Mouse (Mus musculus): ENCODE measurements around the gene Tmem151b.

The Tmem151b gene

DNA sequence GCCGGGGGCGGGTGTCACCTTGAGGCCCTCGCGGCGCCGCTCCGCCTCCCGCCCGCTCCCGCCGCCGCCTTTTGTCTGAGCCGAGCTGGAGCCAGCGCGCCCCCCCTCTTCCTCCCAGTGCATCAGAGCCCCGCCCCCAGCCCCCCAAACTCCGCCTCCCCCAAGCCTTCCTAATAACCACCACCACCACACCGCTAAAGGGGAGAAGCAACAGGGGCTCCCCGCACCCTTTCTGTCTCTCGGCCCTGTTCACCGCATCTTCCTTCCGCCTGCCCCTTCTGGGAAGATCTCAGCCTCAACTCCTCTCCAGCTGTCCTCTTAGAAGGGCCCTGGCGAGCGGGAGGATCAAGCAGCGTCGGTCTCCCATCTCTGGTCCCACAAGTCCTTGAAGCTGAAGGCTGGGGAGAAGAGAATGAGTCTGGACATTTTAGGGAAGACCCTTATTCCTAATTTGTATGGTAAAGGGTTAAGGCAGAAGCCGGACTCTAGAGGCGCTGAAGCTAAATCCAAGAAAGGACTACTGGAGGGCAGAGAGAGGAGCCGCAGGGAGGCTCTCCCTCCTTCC, at the start of gene Tmem151b:
Tmem151b (minus strand) TSS at position 61 of the 565 bp plus-strand sequence.
- DNase-seq = no peak

DNA sequence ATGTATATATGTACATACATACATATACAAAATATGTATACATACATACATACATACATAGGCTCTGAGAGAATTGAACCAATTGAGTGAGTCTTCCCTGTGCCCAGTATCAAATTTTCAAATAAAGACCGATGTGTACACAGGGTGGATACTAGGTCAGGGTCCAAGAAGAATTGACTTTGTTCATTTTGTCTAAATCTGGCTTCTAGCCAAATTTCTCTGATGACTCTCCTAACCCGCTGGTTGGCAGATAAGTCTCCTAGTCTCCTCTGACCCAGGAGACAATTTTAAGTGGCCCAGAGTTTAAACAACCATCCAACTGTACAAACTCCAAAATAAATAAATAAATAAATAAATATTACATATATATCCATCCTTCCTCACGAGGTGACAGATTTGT, 49.4 kb upstream of the Tmem151b start:
- DNase-seq = no peak

DNA sequence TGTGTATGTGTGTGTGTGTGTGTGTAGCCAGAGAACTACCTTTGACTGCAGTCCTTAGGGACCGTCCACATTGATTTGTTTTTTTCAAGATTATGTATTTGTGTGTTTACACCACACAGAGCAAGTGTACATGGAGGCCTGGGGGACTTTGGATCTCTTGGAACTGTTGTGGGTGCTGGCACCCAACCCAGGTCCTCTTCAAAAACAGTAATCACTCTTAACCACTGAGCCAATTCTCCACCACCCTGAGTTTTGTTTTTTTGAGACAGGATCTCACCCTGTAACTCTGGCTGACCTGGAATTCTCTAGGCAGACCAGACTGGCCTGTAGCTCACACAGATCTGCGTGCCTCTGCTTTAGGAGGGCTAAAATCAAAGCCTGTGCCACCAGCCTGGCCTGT, 48.9 kb upstream of the Tmem151b start:
- no peak for DNase-seq

DNA sequence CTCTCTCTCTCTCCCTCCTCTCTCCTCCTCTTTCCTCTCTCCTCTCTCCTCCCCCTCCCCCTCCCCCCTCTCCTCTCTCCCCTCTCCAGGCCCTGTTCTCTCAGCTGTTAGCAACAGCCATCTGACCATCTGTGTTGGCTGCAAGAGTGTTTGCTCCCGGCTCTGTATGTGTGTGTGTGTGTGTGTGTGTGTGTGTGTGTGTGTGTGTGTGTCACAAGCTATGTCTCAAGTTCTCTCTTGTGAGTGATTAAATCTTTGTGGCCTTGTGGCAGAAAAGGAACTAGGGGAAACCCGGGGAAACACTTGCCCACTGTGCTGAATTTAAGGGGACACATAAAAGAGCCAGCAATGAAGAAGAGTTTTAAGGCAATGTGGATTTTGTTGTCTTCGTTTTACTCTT, 48.3 kb upstream of the Tmem151b start:
- DNase-seq = peak; percentile 69

DNA sequence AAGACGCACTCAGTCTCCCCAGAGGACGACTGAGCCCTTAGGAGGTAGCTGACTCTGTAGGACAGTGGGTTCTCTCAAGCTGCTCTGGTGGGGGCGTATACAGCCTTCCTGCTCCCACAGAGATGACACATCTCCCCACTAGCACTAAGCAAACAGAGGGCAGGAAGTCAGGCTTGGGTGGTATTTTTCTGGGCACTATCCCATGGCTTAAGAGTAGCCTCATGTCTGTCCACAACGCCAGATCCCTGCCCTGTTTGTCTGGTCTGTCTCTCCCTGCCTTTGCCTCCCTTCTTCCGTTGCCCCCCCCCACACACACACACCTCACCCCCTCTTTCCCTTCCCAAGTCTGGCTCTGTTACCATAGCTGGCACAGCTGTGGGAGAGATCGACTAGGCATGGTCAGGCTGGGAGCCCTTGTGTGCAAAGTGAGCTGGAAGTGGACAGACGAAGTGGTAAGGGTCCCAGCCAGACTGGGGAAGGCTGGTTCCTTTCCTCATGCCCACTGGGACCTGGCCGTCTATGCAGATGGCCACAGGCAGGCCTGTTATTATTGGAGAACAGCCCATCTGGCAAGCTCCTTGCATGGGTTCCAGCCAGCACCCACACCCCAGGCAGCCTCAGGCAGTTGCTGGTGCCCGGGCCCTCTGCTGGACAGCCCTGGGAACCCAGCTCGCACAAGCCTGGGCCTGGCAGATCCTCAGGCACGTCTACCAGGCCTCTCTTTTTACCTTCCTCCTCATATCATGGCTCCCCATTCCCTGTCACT, 47.3 kb upstream of the Tmem151b start:
- peak; percentile 89 for DNase-seq

DNA sequence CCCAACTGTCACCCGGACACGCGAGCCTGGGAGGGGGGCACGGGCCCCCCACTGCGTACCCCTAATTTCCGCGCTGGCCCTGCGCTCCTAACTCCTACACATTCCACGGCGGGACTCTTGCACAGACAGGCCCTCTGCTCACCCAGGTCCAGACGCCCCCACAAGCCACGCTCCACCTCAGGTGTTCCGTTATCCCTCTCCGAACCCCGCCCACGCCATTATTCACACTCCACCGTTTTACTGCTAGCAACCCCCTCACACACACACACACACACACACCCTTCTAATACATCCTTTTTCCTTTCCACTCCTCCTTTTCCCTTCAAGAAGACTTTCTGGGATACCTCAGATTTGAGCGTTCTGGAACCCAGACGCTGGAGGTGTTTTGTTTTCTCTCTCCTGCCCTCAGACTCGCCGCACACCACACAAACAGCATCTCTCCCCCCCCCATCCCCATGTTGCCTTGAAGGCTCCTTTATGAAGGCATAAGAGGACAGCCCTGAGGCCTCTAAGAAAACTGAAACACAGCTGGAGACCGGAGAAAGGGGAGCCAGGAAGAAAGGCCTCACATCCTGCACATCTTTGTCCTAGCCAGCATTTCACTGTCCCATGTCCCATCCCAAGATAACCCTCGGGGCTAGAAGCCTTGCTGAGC, 46.4 kb upstream of the Tmem151b start:
- no peak for DNase-seq

DNA sequence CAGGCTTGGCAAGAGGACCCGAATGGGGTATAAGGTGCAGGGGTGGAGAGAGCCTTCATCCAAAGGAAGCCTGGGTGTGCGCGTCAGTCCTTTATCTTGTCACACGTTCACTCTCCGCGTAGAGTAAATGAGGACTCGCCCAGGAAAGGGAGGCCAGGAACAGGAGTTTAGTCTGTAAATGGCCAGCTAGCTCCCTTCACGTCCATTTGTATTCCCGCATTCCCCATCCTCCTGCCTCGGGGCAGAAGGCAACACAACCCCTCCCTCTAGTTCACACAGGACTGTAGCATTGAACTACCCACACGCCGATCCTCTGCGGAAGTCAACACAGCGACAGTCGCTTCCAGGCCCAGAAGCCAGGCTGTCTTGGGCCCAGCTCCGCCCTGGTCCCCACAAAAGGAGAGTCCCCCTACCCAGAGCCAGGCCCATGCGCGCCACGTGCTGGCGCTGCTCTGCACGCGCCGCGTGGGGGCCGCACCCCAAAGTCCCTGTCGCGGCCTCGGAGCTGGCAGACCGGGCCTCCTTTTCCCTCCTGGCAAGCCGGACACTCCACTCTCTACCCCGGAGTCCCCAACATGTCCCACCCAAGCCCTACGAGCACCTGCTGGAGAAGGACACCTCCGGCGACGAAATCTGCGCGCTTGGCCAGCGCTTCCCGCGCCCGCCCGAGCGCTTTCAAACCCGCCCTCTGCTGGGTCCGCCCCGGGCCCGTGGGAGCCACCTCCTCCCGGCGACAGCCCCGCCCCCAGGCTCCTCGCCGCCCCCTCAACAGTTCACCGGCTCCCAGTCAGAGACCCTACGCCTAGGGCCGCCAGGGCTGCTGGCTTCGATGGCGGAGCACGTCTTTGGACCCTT, 45.6 kb upstream of the Tmem151b start:
- peak; percentile 84 for DNase-seq

DNA sequence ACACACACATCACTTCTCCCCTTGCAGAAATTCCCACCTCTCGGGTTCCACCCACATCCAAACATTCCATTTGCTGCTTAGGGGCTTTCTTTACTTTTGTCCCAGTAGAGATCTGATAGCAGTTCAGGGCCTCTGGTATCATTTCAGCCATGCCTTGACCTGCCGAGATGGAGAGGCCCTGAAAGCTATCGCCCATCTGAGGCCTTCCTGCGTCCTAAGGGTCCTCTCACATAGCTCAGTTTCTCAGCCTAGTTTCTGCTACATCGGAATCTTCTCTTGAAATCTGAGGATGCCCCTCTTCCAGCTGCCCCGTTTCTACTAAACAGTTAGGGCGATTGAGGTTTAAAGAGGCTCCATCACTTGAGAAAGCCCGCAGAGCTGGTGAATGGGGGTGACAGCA, 44.7 kb upstream of the Tmem151b start:
- DNase-seq = no peak

DNA sequence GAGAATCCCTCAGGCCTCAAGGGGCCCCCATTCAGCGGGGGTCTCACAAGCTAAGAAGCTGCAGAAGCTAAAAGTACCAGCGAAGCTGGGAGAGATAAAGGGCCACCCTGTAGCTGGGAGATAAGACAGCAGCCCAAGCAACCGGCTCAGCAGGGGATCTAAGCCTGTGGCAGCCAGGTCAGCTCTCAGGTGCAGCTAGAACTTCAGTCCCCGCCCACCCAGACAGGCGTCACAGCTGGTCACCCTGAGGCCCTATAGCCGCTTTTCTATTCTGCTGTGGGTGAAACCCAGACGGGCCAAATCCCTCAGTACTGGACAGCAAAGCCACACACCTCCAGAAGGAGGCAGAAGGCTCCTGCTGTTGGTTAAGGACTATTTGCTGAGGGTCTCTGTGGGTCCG, 44.0 kb upstream of the Tmem151b start:
- no peak for DNase-seq

DNA sequence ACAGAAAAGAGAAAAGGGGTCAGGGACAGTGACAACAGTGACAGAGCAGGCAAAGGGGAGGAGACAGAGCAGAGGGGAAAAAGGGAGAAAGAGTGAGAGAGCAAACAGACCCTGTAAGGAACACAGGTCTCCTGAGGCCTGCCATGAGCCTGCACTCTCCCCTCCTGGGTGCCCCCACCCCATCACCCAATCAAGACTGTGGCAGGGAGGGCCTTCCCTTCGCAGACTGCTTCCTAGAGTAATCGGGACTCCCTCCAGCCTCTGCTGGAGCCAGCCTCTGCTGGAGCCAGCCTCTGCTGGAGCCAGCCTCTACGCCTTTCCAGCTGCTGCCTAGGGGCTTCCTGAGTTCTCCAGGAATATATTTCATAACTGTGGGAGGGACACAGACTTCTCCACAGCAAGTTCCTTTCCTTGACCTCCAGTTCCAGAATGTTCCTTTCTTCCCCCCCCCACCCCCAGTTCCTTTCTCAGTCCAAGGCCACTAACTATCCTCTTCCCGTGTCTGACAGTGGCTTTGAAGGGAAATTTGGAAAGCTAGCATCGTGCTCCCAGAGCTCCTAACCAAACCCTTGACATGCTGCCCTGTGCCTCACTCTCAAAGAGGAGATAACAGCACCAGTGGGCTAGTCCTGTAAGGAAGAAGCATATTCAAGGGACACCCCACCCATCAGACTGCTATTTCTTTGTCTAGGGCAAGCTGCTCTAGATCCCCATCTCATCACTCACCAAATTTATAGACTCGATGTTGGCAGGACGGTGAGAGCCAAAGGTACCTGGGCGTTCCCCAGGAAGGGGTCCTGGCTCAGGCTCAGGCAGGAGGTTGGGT, 43.3 kb upstream of the Tmem151b start:
- no peak for DNase-seq

DNA sequence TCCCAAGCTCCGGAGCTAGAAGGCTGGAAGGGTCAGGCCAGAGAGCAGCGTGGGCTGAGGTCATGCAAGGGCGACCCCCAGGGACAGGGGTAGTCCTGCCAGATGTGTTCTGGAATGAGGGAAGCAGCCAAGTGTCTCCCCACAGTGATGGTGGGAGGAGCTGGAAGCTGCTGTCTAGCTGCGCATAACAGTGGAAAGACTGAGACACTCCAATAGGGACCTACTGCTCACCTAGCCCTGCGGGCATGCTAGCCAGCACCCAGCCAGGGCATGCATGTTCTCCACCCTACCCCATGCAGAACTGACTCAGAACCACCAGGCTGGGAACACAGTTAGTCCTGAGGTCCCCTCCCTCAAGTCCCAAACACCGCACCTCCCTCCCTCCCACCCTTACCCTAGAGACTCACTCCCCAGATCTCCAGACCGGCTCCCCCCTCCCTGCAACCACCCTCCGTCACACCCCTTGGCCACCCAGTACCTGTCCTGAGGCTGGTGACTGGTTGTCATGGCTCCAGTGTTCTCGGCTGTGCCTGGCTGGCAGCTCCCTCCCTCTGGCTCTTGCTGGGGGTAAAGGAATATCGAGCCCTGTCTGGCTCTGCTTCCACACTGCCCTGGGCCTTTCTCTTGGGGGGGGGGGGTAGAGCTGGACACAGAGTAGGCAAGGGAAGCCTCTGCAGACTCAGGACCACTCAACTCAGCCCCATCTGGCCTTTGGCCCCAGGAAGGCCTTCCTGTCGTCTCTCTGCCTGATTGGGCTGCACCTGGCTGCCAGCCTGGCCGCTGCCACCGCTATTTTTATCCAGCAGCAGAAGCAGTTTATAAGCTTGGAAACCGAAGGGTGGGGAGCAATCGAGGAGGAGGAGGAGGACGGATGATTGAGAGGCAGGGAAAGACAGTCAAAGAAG, 42.5 kb upstream of the Tmem151b start:
- DNase-seq = no peak

DNA sequence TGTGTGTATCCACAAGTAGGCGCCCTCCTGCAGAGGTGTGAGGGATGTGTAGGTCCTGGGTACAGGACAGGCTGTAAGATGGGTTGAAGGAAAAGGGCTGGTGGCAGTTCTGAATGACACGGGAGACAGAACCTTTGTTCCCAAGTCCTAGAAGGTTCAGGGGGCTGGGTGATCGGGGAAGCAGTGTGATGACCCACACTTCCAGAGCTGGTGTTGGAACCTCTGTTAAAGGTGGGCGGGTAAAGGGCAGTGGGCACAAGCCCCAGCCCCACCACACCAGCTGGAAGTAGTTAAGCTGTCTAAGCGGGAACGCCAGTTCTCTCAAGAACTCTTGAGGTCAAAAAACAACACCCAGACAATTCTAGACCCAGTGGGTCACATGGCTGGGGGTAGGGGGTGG, 40.9 kb upstream of the Tmem151b start:
- no peak for DNase-seq

DNA sequence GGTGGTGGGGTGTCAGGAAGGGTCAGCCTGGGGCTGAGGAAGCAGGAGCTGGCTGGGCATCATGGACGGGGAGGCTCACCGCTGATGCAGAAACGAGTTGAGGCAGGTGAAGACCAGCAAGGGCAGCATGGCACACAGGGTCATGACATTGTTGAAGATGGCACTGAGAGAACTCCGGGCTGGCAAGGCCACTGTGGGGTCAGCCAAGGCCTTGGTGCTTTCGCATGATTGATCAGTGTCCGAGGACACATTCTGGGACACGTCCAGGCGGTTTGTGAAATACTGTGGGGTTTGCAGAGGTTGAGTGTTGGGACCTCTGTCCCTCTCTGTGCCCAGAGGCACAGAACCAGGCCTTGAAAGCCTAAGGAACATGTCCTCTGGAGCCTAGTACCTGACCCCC, 40.4 kb upstream of the Tmem151b start:
- DNase-seq = no peak

DNA sequence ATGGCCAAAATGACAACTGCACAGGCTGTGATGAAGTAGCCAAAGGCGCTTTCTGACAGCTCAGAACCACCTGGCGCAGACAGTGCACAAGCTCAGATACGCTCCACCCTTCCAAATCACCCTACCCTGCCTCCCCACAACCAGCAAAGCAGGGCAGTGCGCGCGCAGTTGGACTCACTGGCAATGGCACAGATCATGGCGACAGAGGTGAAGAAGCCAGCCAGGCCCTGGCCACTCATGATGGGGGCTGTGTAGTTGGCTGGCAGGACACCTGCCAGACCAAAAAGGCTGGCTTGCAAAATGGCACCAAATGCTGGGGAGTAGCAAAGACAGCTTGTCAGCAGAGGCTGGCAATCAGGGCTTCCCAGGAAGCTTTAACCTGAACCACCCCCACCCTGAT, 39.8 kb upstream of the Tmem151b start:
- no peak for DNase-seq

DNA sequence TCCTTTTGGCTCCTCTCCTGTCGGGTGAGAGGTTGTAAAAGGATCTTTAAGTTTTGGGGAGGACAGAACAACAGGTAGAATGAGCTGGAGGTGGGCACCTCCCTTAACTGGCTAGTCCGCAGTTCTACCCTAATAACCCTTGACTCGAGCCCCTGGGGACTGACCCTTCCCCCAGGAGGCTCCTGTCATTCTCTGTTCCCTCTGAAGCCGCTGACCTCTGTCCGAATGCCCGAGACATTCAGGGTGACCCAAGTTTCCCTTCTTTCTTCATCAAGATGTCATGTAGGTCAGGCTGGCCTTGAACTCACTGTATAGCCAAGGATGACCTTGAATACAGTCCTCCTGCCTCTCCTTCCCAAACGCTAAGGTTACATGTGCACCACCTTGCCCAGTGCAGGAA, 38.9 kb upstream of the Tmem151b start:
- DNase-seq = no peak

DNA sequence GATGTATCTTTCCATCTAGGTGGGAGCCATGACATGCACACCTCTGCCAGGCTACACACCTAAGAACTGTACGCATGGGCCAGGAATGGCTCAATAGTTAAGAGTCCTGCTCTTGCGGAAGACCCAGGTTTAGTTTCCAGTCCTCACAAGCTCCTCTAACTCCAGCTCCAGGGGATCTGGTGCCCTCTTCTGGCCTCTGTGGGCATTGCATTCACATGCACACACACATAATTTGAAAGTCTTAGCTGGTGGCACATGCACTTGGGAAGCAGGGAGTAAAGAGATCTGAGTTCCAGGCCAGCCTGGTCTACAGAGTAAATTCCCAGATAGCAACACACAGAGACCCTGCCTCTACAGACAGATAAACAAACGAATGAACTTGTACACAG, 37.0 kb upstream of the Tmem151b start:
- no peak for DNase-seq

DNA sequence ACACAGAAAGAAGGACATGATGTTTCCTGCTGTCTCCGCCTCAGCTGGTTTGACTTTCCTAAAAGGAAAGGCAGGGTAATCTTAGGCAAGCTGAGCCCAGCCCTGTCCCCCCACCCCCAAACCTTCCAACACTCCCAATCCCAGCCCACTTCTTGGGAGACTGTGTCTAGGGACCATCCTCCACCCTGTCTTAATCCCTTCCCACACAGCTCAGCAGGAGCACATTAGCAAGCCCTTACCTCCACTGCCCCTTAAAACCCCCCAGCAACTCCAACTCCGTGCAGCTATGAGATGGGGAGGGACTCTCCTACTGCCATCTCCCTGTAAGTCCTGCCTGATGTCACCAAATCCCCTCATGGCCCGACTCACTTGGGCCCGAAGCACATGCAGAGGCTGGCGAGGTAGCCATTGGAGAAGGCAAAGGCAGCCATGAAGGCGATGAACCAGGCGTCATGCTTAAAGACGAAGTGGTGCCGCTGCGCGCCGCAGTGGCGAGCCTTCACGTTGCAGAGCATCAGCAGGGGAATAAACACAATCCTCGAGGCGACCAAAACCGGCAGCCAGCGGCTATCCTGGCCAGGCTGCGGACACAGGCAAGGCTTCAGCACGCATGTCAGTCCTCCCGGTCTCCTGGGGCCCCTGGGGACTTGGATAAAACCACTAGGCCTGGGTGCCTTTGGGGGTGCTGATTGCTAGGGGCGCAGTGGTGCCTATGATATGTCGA, 36.4 kb upstream of the Tmem151b start:
- DNase-seq = no peak

DNA sequence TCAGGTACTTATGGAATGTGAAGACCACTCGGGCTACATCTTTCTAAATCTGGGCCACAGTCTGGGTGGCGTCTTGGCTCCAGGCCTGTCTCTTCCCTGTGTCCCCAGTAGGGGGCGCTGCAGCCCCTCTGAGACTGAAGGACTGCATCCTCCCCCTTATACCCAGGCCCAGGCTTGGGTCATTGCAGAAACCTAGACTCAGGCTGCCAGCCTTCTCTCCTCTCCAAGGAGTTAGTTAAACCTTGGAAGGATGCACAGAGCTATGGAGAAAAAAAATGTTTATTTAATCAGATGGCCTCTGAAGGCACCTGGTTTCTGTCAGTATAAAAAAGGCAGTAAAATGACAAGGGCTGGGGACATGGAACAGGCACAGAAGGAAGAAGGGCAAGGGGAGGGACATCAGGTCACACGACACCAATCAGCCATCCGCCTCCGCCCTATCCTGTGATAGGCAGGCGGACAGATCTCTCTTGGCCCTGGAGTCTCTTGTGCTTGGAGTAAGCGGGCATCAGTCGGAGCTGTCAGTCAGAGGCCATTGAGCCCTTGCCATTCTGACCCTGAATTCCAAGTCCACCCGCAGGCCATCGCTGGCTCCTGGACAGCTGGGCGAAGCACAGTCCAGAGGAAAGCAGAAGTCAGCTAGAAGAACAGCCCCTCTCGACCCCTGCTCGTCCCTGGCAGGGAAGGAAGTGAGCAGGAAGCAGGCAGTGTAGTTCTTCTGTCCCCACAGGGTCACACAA, 35.6 kb upstream of the Tmem151b start:
- peak; percentile 86 for DNase-seq

DNA sequence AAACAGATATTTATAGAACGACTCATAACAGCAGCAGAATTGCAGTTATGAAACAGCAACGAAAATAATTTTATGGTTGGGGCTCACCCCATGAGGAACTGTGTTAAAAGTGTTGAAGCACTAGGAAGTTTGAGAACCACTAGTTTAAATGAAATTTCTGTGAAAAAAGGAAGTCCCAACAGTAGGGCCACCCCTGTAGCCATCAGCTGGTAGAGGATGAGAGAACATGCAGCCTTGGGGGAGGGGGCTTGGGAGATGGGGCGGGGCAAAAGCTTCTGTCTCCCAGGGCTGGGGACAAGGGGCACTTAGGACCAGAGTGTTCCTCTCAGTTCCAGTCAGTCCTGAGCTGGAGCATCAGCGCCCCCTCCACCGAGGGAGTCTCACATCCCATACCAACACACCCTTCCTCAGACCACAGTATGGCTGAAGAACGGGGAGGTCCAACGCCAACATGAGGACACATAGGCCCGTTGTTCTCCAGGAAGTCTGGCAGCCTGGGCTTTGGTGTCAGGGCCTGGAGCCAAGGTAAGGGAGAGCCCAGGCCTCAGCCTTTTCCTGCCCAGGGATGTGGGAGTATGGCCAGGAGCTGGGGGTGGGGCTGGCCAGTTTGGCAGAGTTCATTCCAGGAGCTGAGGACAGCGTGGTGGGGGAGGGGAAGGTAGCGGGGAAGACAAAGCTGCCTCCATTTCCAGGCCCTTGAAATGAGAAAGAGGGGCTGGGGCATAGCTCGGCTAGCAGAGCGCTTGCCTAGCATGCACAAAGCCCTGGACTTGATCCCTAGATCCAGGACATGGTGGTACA, 34.8 kb upstream of the Tmem151b start:
- peak; percentile 94 for DNase-seq
